Mouse (Mus musculus): ENCODE measurements around the gene Pira2.
"Not testable (repeated sequence)": the region's sequence is repeated elsewhere in the genome, so short reads cannot be mapped to it uniquely, and the experiment has no call there.

Pira2 gene

GRCm38 (mm10) chr7:3844951-3845350, at the start of gene Pira2:
Gene Pira2 (minus strand): TSS chr7:3845051.
- not testable (repeated sequence) for DNase-seq (ENCODE audit: low spot score in 2 of 2)

DNA sequence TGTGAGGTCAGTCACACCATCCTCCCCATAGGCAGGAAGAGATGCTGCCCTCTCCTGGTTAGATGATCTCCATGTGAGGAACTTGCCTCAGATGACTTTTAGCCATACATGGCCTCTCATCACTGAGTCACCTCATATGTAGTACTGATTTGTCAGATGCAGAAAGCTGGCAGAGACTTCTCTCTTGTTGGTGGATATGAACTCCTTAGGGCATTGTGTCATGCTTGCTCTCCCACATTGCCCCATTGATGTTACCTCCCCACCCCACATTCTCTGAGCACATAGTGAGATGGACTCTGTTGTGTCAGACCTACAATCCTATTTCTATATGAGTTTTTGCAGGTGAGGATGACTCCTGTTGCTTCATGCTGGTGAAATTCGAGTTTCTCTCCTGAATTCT, 30.2 kb upstream of the Pira2 start:
- DNase-seq (ENCODE audit: low spot score in 2 of 2) = not testable (repeated sequence)

- DNase-seq (ENCODE audit: low spot score in 2 of 2) = not testable (repeated sequence)
Measured at GRCm38 (mm10) chr7:3837854-3838253, 7.0 kb downstream of the Pira2 start.

DNA sequence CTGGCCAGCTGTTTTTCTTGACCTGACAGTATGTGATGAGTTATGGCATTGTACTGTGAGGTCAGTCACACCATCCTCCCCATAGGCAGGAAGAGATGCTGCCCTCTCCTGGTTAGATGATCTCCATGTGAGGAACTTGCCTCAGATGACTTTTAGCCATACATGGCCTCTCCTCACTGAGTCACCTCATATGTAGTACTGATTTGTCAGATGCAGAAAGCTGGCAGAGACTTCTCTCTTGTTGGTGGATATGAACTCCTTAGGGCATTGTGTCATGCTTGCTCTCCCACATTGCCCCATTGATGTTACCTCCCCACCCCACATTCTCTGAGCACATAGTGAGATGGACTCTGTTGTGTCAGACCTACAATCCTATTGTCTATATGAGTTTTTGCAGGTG, 14.2 kb downstream of the Pira2 start:
- not testable (repeated sequence) for DNase-seq (ENCODE audit: low spot score in 2 of 2)

- not testable (repeated sequence) for DNase-seq (ENCODE audit: low spot score in 2 of 2)
Measured at GRCm38 (mm10) chr7:3825599-3825998, 19.3 kb downstream of the Pira2 start, which contains the start of gene Gm15448. Gene Gm15448 (minus strand): TSS chr7:3825687.

- DNase-seq (ENCODE audit: low spot score in 2 of 2) = not testable (repeated sequence)
Measured at GRCm38 (mm10) chr7:3811912-3812311, 32.9 kb downstream of the Pira2 start.

DNA sequence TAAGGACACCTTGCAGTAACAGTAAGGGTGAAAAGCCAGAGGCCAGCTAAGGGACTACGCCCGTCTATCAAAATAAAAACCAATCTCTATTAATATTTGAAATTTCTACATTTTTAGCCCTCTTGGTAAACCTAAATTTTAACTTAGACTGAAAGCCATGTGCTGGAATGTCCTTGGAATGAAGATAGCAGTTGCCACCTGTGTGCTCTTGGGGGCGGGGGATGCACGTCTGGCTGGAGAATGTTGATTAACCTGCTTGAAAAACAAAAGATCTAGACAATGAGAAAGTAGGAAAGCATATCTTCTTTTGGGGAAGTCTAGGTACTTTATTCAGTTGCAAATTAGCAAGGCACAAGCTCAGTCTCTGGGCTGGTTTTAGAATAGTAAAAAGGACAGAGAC, 41.9 kb downstream of the Pira2 start:
- not testable (repeated sequence) for DNase-seq (ENCODE audit: low spot score in 2 of 2)

DNA sequence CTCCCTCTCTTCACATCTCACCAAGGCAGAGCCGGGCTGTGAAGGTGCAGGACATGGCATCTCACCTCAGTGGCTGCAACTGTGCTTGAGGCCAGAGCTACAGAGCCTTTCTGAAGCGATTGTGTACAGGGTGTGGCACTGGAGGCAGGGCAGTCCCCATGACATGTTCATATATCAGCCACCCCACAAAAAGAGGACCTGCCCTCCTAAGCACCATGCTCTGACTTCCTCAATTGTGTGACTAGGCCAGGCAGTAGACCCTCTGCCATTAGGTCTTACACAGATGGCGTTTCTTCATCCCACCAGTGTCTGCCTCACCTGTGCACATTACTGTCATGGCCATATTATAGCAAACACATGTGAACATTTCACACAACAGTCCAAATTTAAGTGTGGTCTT, 44.9 kb downstream of the Pira2 start:
- DNase-seq (ENCODE audit: low spot score in 2 of 2) = not testable (repeated sequence)

GRCm38 (mm10) chr7:3796286-3796685, 48.6 kb downstream of the Pira2 start:
- DNase-seq (ENCODE audit: low spot score in 2 of 2) = not testable (repeated sequence)

Measured in urinary bladder, adult 18-20 months (tissue).